Mouse (Mus musculus) thymus, postnatal 36 days (tissue): ENCODE results near the gene Snx1.
A peak's percentile ranks its signal among the peaks of the same experiment; 100 is the strongest.

Experiments
- DNase-seq, 2 experiments: peaks; one replicate each; pipeline ENCODE4 v3.0.0; 2022; ENCODE audit warnings: mixed read lengths in 2 of 2

Gene Snx1

DNA sequence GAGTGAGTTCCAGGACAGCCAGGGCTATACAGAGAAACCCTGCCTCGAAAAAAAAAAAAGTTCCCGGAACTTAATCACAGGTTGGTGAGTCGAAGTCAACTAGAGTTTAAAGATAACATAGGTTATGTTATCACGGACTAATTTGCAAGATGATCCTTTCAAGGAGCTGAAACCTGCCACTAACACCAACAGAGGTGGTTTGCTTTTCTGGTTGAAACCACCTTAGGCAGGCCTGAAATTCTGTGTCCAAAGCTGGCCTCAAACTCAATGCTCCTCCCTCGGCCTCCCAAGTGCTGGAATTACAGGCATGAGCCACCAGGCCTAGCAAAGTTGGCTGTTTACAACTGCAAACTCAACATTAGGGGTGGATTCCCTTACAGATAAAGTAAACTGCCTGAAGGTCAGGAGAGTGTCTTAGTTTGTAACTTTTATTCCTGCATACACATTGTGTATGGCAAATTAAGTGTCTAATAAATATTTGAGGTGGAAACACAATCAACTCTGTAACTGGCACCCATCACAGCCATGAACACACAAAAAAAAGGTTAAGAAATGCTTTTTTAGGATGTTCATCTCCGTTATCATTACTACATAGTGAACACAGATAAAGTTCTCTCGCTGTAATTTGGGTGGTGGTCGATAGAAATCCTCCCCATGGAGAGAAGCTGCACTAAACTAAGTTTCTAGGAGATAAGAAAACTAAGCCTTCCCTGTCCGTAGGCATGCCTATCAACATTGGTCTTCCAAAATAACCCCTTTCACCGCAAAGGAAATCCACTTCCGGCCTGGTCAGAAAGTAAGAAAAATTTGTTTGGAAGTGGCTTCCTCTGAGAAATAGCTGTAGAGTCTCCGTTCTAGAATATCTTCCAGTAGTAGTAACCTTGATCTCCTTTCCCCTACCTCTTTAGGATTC is 588 bp downstream of the Snx1 start:
- peak in 1 of 2 experiments; percentile 17 for DNase-seq

- peak; percentile 97 to 99 for DNase-seq
Observed at GRCm38 (mm10) chr9:66124681-66125542, 1.5 kb downstream of the Snx1 start.

DNA sequence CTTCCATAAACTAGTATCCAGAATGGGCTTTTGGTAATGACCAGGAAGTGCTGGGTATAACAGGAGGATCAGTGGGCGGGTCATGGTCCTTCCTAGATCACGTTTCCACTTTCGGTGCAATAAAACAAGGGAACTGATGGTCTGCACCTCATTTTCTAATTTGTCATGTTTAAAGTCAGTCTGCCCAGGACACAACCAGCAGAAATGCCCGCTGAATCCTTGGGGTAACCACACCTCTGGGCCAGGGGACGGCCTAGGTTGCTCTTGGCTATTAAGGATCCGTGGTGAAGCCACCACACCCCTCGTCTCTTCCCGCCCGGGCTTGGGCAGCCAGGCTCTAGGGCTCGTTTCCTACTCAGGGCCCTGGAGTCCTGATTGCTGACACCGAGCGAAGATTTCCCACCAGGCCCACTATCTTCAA is 2.3 kb downstream of the Snx1 start:
- no peak for DNase-seq

DNA sequence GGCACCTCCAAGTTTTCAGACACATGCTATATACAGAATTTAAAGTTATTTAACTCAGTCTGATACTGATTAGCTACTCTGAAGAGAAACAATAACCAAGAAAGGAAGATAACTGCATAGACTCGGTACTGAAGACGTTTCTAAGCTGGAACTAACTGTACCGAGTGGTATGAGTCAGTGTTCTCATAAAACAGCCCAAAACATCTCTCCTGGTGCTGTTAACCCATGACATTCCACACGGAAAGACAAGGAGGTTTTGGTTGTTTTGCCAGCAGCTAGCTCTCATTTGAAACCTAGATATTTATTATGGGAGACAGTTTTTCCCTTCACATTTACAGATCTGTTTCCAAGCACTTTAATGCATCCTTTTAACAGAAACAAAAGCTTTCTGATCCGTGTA is 2.7 kb downstream of the Snx1 start:
- no peak for DNase-seq

- DNase-seq: no peak
Observed at GRCm38 (mm10) chr9:66121421-66121820, 5.0 kb downstream of the Snx1 start.

- no peak for DNase-seq
Observed at GRCm38 (mm10) chr9:66120945-66121344, 5.4 kb downstream of the Snx1 start.

- no peak for DNase-seq
Observed at GRCm38 (mm10) chr9:66120106-66120505, 6.3 kb downstream of the Snx1 start.

DNA sequence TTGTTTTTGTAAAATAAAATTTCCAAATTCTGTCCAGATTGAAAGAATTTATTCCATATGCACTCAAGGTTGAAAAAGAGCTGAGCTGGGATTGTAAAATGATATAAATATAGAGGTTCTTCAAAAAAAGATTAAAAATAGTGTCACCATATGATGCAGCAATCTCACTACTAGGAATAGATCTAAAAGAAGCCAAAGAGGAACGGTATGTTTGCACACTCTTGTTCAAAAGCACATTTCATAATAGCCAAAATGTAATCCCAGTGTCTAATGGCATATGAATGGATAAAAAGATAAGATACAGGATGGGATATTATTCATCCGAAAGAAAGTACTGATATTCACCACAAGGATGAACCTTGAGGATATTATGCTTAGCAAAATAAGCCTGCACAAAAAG is 6.9 kb downstream of the Snx1 start:
- DNase-seq: no peak

GRCm38 (mm10) chr9:66116890-66117289 is 9.5 kb downstream of the Snx1 start:
- no peak for DNase-seq

DNA sequence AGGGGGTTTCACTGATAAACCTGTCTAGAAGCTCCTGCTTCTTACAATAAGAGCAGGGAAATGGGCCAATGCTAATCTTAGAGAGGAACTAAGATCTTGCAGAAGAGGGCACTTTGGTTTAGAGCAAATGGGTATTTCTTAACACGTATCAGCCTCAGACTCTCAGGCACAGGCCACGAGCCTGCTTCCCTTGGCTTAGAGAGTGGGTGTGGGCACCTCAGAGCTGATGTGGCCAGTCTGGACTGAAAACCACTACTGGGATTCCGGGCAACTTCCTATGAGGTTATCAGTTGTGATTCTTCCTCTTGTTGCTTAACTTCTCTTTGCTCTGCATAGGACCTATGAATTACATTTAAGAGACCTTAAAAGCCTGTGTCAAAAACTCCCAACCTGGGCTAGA is 12.0 kb downstream of the Snx1 start:
- DNase-seq: no peak

GRCm38 (mm10) chr9:66110611-66111379 is 15.6 kb downstream of the Snx1 start:
- DNase-seq: no peak

DNA sequence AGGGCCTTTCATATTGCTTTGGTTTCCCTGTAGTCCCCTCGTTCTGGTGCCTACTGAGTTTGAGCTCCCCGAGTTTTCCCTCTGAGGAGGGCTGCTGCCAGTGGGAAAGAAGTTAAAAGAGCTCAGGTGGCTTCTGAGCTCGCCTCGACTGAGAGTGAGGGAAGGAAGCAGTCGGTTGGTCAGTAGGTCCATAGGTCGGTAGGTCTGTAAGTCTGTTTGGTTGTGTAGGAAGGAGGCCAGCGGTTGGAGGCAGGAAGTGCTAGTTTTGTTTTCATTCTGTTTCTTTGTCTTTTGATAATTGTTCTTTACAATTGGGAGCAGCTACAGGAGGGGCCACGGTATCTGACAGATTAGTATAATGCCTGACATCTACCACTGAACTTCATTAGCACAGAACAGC is 16.3 kb downstream of the Snx1 start:
- no peak for DNase-seq

GRCm38 (mm10) chr9:66109574-66109973 is 16.8 kb downstream of the Snx1 start:
- DNase-seq: no peak

- no peak for DNase-seq
Observed at GRCm38 (mm10) chr9:66105168-66105567, 21.2 kb downstream of the Snx1 start.

DNA sequence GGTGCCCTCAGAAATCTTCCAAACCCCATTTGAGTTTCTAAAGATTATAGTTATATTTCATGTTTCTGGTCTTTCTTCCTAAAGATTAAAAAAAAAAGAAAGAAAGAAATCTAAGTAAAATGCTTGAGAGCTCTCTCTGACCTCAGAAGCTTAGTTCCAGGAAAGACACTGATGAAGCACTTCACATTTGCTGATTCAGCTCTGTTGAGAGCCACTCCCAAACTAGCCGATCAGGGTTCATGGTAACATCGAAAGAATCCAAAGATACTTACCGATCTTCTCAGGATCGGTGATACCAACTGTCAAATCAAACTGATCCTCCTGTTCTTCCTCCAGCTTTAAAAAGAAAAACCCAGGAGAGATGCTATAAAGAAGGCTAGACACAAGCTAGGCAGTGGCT is 21.8 kb downstream of the Snx1 start:
- no peak for DNase-seq

GRCm38 (mm10) chr9:66102668-66103067 is 23.7 kb downstream of the Snx1 start:
- DNase-seq: no peak

DNA sequence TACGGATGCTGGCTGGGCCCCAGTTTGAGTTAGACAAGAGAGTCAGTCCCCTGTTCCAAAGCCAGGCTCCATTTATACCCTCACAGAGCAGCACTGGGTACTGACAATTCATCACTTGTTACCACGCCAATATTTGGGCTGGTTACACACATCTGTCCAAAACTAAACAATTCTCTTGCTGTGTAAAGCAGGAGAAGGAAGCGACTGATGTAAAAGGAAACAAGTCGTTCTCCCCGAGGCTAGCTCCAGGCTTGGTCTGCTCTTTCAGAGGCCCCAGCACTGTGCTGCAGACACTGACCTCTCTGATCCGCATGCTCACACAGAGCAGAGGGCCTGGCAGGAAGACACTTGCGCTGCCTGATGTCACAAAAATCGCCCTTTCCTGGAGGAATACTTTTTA is 24.8 kb downstream of the Snx1 start:
- no peak for DNase-seq

GRCm38 (mm10) chr9:66092664-66093063 is 33.7 kb downstream of the Snx1 start:
- no peak for DNase-seq

GRCm38 (mm10) chr9:66091327-66092231 is 34.8 kb downstream of the Snx1 start:
- no peak for DNase-seq

- DNase-seq: no peak
Observed at GRCm38 (mm10) chr9:66090593-66091244, 35.7 kb downstream of the Snx1 start.

DNA sequence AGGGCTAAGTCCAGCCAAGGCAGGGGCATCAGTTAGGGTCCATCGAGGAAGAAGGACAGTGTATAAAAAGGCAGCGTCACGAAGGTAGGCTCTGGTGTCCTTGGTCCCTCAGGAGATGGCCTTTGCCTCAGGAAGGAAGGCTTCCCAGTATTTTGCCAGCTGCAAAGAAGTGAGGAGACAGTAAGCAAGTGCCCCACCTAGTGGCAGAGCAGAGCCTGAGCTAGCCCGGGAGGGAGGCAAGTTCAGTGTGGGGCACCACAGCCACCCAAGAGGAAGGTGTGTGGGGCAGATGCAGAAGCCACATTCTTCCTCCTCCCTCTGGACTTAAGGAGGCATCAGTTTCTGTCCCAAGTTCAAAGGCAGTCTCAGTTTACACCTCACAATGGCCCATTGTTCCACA is 38.0 kb downstream of the Snx1 start:
- DNase-seq: peak; percentile 57 to 60
